Mouse (Mus musculus) neural tube, embryonic 13.5 days (tissue): Measurements from ENCODE around the gene Chn1. TPM values are rescaled to one million over a fixed set of nuclear protein-coding genes. Genes with fewer than 3 reads are reported as not detected.

Experiments
- ATAC-seq: fragments of 200-750 bp; cut with Nextera tagmentation; 2 replicates; pipeline ENCODE4 v1.8.0; 2017; ENCODE audit warnings: low read depth, mild to moderate bottlenecking, moderate TSS enrichment, moderate library complexity
- H3K27ac ChIP-seq: fragments of 300-500 bp; sonication (generic); replicated peaks from 2 replicates; pipeline ENCODE4 v1.5.1; 2015; ENCODE audit warnings: moderate library complexity, mild to moderate bottlenecking, inconsistent platforms
- H3K27me3 ChIP-seq: fragments of 300-500 bp; sonication (generic); 2 replicates; pipeline ENCODE4 v1.6.1; 2015; ENCODE audit warnings: mild to moderate bottlenecking, inconsistent platforms
- H3K36me3 ChIP-seq: fragments of 300-500 bp; sonication (generic); 2 replicates; pipeline ENCODE4 v1.6.1; 2015; ENCODE audit warnings: mild to moderate bottlenecking, inconsistent platforms
- H3K4me1 ChIP-seq: fragments of 300-500 bp; sonication (generic); replicated peaks from 2 replicates; pipeline ENCODE4 v1.6.1; 2015; ENCODE audit warnings: inconsistent platforms
- H3K4me2 ChIP-seq: fragments of 300-500 bp; sonication (generic); 2 replicates; pipeline ENCODE4 v1.6.1; 2015; ENCODE audit warnings: inconsistent platforms, mild to moderate bottlenecking, moderate library complexity
- H3K4me3 ChIP-seq: fragments of 300-500 bp; sonication (generic); 2 replicates; pipeline ENCODE4 v1.5.1; 2015; ENCODE audit warnings: mild to moderate bottlenecking, inconsistent platforms
- H3K9ac ChIP-seq: fragments of 300-500 bp; sonication (generic); 2 replicates; pipeline ENCODE4 v1.6.1; 2015; ENCODE audit warnings: moderate library complexity, mild to moderate bottlenecking, inconsistent platforms
- H3K9me3 ChIP-seq: fragments of 300-500 bp; sonication (generic); 2 replicates; pipeline ENCODE4 v1.6.1; 2016; ENCODE audit warnings: inconsistent platforms
- whole genome bisulfite sequencing: fragments of 180-500 bp; shearing (Covaris S2); methylation state at CpG from one replicate; pipeline ENCODE4 v1.1.7; 2015; 5-methylcytosine and 5-hydroxymethylcytosine counted together
- polyA plus RNA-seq: library from polyadenylated mRNA; unstranded; fragments of >200 nt; fragmentation: Nextera tagmentation; extraction: Ambion mirVana; gene quantifications from 2 replicates; pipeline ENCODE4 v1.2.1, GENCODE M21; 2015

Gene Chn1
- polyA plus RNA-seq, 1 experiment from 2014 or later: 122 TPM

- 92% methylated on average over 3 of the region's 3 CpGs for WGBS
- H3K4me2 ChIP-seq: no peak overlapping the region
- no peaks in the 10 kb centered on the region for H3K36me3 ChIP-seq
- no peak for ATAC-seq
- H3K27ac ChIP-seq: no peak overlapping the region
- no peaks in the 10 kb centered on the region for H3K27me3 ChIP-seq
- H3K9ac ChIP-seq: no peak overlapping the region
- H3K4me3 ChIP-seq: no peak overlapping the region
- H3K9me3 ChIP-seq: no peaks in the 10 kb centered on the region
- no peaks in the 10 kb centered on the region for H3K4me1 ChIP-seq
These were observed 33.9 kb downstream of the Chn1 start for GRCm38 (mm10) chr2:73741286-73741685.

GRCm38 (mm10) chr2:73727868-73728267, 47.3 kb downstream of the Chn1 start:
- Histone ChIP-seq H3K9me3 (no peaks in the 10 kb centered on the region), H3K4me1 (peaks cover 29% of the 10 kb centered on the region), H3K4me3 (no peak overlapping the region), H3K4me2 (no peak overlapping the region), H3K9ac (no peak overlapping the region), H3K27me3 (no peaks in the 10 kb centered on the region), H3K27ac (no peak overlapping the region), H3K36me3 (no peaks in the 10 kb centered on the region)
- WGBS: 67% methylated on average over 2 of the region's 2 CpGs
- ATAC-seq: no peak

- Histone ChIP-seq H3K9me3 (no peaks in the 10 kb centered on the region), H3K4me3 (no peak overlapping the region), H3K36me3 (no peaks in the 10 kb centered on the region), H3K27me3 (no peaks in the 10 kb centered on the region), H3K4me1 (peaks cover 36% of the 10 kb centered on the region), H3K9ac (no peak overlapping the region), H3K4me2 (no peak overlapping the region), H3K27ac (peak overlapping the region; percentile 38; the same call in 1 of the 2 replicates)
- whole genome bisulfite sequencing: 53% methylated on average over 3 of the region's 3 CpGs
- no peak for ATAC-seq
These were observed 50.2 kb downstream of the Chn1 start for GRCm38 (mm10) chr2:73724934-73725333.

GRCm38 (mm10) chr2:73721821-73722220, 53.3 kb downstream of the Chn1 start:
- Histone ChIP-seq H3K4me1 (peaks cover 32% of the 10 kb centered on the region), H3K36me3 (no peaks in the 10 kb centered on the region), H3K4me3 (no peak overlapping the region), H3K27me3 (no peaks in the 10 kb centered on the region), H3K4me2 (no peak overlapping the region), H3K27ac (peak overlapping the region; percentile 67; the same call in 1 of the 2 replicates), H3K9ac (no peak overlapping the region), H3K9me3 (no peaks in the 10 kb centered on the region)
- no peak for ATAC-seq
- 28% methylated on average over 4 of the region's 4 CpGs for WGBS

GRCm38 (mm10) chr2:73712481-73712880, 62.7 kb downstream of the Chn1 start:
- H3K27ac ChIP-seq: no peak overlapping the region; the same call in 1 of the 2 replicates
- no peak overlapping the region for H3K4me3 ChIP-seq
- 0 out of 2 replicates have a peak, but pooled peaks cover 2% of the 10 kb centered on the region for H3K36me3 ChIP-seq
- H3K27me3 ChIP-seq: no peaks in the 10 kb centered on the region
- no peaks in the 10 kb centered on the region for H3K9me3 ChIP-seq
- H3K4me1 ChIP-seq: no peaks in the 10 kb centered on the region
- H3K4me2 ChIP-seq: no peak overlapping the region
- ATAC-seq: no peak
- no peak overlapping the region for H3K9ac ChIP-seq

GRCm38 (mm10) chr2:73693045-73693444, 82.1 kb downstream of the Chn1 start:
- H3K27ac ChIP-seq: no peak overlapping the region
- no peak overlapping the region for H3K4me3 ChIP-seq
- H3K9me3 ChIP-seq: no peaks in the 10 kb centered on the region
- no peak for ATAC-seq
- H3K9ac ChIP-seq: no peak overlapping the region
- H3K4me1 ChIP-seq: no peaks in the 10 kb centered on the region
- WGBS: 82% methylated on average over 4 of the region's 4 CpGs
- no peaks in the 10 kb centered on the region for H3K27me3 ChIP-seq
- no peak overlapping the region for H3K4me2 ChIP-seq
- H3K36me3 ChIP-seq: no peaks in the 10 kb centered on the region

- WGBS: 82% methylated on average over 6 of the region's 6 CpGs
- no peak overlapping the region for H3K4me2 ChIP-seq
- no peaks in the 10 kb centered on the region for H3K27me3 ChIP-seq
- no peak for ATAC-seq
- H3K4me3 ChIP-seq: no peak overlapping the region
- no peaks in the 10 kb centered on the region for H3K36me3 ChIP-seq
- no peaks in the 10 kb centered on the region for H3K9me3 ChIP-seq
- no peaks in the 10 kb centered on the region for H3K4me1 ChIP-seq
- H3K9ac ChIP-seq: no peak overlapping the region
- H3K27ac ChIP-seq: no peak overlapping the region
These were observed 84.2 kb downstream of the Chn1 start for GRCm38 (mm10) chr2:73690783-73691604.

- WGBS: 70% methylated on average over 1 of the region's 1 CpGs
- Histone ChIP-seq H3K27ac (no peak overlapping the region), H3K4me1 (no peaks in the 10 kb centered on the region), H3K36me3 (no peaks in the 10 kb centered on the region), H3K27me3 (no peaks in the 10 kb centered on the region), H3K4me3 (no peak overlapping the region), H3K9me3 (no peaks in the 10 kb centered on the region), H3K9ac (no peak overlapping the region), H3K4me2 (no peak overlapping the region)
- ATAC-seq: no peak
These were observed 92.6 kb downstream of the Chn1 start for GRCm38 (mm10) chr2:73682500-73682899.

- H3K9me3 ChIP-seq: no peaks in the 10 kb centered on the region
- no peak overlapping the region for H3K4me3 ChIP-seq
- WGBS: 87% methylated on average over 1 of the region's 1 CpGs
- no peak overlapping the region for H3K9ac ChIP-seq
- no peak for ATAC-seq
- no peaks in the 10 kb centered on the region for H3K27me3 ChIP-seq
- no peaks in the 10 kb centered on the region for H3K36me3 ChIP-seq
- H3K4me1 ChIP-seq: no peaks in the 10 kb centered on the region
- no peak overlapping the region for H3K4me2 ChIP-seq
- H3K27ac ChIP-seq: no peak overlapping the region
These were observed 94.6 kb downstream of the Chn1 start for GRCm38 (mm10) chr2:73680425-73681027.

GRCm38 (mm10) chr2:73668608-73669007, 106.5 kb downstream of the Chn1 start:
- no peak overlapping the region for H3K4me2 ChIP-seq
- WGBS: 81% methylated on average over 4 of the region's 4 CpGs
- no peak for ATAC-seq
- H3K36me3 ChIP-seq: no peaks in the 10 kb centered on the region
- H3K27me3 ChIP-seq: no peaks in the 10 kb centered on the region
- no peak overlapping the region for H3K9ac ChIP-seq
- no peaks in the 10 kb centered on the region for H3K9me3 ChIP-seq
- H3K4me3 ChIP-seq: no peak overlapping the region
- no peaks in the 10 kb centered on the region; the same call in 1 of the 2 replicates for H3K4me1 ChIP-seq
- H3K27ac ChIP-seq: no peak overlapping the region

- Histone ChIP-seq H3K9me3 (no peaks in the 10 kb centered on the region), H3K27me3 (no peaks in the 10 kb centered on the region), H3K36me3 (no peaks in the 10 kb centered on the region), H3K4me2 (peak overlapping the region; percentile 48), H3K4me3 (no peak overlapping the region), H3K9ac (no peak overlapping the region; the same call in 1 of the 2 replicates), H3K4me1 (peaks cover 45% of the 10 kb centered on the region), H3K27ac (peak overlapping the region; percentile 35; the same call in 1 of the 2 replicates)
- WGBS: 83% methylated on average over 11 of the region's 11 CpGs
- peak; percentile 52; the same call in 1 of the 2 replicates for ATAC-seq
These were observed 114.5 kb downstream of the Chn1 start for GRCm38 (mm10) chr2:73660566-73661134.
